Mouse (Mus musculus) activated CD4-positive, CD25-positive, alpha-beta regulatory T cell, adult 4 months (primary cell): ENCODE measurements around the gene Cd86. TPM values are rescaled to one million over a fixed set of nuclear protein-coding genes. Genes with fewer than 3 reads are reported as not detected.

Experiments used
- ATAC-seq: one replicate; pipeline ENCODE4 v1.8.0; 2017
- polyA plus RNA-seq, 2 experiments: library from polyadenylated mRNA; unstranded; fragments of 100-300 nt; shearing (Covaris generic); gene quantifications; one replicate each; pipeline ENCODE4 v1.2.1; 2017

Cd86 gene
- polyA plus RNA-seq, 2 experiments from 2014 or later, result 45.6 to 47.4 TPM

DNA sequence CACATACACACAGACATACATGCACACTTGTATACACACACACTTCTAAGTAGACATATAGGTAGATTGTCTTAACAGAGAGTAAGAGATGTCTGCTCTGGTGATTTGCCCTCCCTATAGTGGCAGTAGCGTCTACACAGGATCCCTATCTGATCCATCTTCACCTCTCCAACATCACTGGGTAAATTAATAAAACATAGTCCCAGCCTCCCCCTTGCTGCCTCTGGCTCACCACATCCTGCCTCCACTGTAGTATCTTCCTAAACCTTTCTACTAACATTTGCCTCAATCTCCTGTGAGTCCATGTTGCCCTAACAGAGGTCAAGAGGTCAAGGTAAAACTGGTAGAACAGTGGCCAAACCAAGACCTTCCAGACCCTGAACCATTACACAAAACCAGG, 10.7 kb downstream of the Cd86 start:
- ATAC-seq, result peak; percentile 75

- no peak for ATAC-seq
Measured at GRCm38 (mm10) chr16:36651174-36651766, 14.6 kb downstream of the Cd86 start.

DNA sequence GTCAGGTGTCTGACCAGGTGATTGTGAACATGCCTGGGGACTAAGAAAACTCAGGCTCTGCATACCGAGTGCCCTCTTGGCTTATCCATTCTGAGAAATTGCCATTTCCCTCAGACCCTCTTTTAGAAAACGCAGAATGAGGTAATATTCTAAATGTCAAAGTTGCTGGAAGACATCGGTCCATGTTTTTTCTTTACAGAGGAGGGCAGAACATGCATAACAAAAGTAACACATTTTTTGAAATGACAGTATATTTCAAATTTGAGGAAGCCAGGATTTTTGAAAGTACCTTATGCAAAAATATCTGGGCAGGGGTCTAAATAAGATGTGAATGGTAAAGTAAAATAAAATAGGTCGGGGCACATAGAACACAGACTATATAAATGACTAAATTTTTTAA, 15.4 kb downstream of the Cd86 start:
- no peak for ATAC-seq

DNA sequence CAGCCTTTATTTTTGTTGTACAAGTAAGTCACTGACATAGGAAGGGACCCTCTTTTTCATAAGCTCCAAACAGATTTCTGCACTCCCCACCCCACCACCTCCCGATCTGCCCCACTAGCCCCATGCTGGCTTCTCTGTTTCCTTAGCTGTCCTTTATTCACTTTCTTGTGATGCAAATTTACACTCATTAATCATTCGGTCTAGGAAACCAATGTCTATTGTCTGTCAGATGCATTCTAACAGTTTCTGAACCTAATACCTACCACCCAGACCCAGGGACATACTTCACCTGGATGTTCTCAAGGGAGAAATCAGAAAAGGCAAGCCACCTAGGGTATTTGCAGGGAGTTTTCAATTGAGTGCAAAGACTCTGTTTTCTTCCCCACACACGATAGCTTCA, 16.6 kb downstream of the Cd86 start:
- ATAC-seq, result no peak

- ATAC-seq, result no peak
Measured at GRCm38 (mm10) chr16:36645124-36645523, 20.8 kb downstream of the Cd86 start.

DNA sequence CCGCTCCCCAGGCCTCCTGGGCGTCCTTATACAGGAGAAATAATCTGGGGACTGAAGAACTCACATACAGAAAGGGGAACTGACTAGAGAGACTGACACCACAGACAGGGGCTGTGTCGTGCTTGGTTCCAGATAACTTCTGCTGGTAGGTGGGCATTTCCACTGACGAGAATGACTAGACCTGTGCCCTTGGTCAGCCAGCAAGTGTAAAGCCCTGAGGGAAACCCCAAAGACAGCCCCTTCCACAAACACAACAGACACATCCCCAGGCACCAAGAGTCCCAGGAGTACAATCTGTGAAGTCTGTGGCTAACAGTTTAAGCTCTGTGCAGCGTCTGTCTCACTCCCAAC, 23.2 kb downstream of the Cd86 start:
- ATAC-seq, result no peak

DNA sequence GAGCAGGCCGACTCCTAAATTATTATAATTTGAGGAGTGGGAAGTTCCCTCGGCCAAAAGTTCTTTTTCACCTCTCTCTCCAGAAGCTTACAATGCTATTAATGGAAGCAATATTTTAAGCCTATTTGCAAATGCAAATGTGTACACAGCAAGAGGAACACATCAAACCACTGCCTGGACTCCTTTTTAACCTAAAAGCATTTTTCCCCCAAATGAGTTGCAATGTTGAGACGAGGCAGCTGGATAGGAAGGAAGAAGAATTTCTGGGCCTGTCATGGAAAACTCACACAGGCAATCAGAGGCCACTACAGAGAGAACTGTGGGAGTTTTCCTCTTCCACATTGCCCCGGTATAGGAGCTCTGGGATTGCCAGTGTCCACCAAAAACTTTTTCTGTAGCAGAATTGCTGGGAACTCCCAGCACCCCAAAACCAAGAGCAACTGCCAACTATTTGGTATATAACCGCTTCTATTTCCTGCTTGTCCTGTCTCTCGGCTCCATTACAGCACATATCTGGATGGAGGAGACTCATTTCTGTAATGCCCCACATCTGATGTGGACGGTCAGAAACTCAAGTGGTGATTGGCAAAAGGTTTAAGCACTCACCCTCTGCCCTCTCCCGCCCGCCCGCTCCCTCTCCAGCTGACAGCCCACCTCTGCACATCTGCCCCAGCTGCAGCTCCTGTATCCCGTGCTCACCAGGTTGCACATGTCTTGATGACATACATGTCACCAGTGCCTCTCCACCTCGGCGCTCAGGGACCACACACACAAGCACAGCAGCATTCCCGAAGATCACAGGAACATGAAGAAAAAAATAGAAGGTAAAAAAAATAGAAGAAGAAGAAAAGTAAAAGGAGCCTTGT, 23.8 kb downstream of the Cd86 start:
- ATAC-seq, result no peak

GRCm38 (mm10) chr16:36640993-36641392, 24.9 kb downstream of the Cd86 start:
- no peak for ATAC-seq

DNA sequence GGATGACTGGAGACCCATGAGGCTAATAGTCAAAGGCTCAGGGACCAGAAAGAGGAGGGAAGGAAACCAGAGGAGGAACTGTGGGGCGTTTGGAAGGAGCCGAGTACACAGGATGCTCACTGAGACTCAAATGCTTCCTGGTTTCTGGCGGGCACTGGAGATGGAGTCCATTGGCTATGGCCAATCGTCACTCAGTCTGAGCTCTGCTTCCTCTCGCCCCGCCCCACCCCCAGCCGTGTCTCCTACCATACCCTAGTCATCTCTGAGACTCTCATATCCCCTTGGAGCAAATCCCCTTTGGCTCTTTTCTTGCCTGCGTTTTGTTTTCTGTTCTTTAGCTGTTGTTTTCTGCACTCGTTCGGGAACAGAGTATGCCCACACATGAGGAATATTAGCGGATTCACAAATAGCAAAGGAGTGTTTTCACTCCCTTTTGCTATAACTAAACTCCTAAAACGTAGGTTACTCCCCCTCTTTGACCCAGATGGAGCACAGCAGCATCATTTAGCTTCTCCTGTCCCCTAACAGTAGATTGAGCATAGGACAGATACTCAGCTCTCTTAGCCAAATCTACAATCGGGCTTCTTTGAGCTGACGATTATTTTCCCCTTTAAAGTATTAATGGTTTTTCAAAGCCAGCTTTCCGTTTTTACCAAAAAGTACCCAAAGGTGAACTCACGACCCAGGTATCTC, 25.9 kb downstream of the Cd86 start:
- no peak for ATAC-seq

GRCm38 (mm10) chr16:36636800-36637199, 29.1 kb downstream of the Cd86 start:
- no peak for ATAC-seq

DNA sequence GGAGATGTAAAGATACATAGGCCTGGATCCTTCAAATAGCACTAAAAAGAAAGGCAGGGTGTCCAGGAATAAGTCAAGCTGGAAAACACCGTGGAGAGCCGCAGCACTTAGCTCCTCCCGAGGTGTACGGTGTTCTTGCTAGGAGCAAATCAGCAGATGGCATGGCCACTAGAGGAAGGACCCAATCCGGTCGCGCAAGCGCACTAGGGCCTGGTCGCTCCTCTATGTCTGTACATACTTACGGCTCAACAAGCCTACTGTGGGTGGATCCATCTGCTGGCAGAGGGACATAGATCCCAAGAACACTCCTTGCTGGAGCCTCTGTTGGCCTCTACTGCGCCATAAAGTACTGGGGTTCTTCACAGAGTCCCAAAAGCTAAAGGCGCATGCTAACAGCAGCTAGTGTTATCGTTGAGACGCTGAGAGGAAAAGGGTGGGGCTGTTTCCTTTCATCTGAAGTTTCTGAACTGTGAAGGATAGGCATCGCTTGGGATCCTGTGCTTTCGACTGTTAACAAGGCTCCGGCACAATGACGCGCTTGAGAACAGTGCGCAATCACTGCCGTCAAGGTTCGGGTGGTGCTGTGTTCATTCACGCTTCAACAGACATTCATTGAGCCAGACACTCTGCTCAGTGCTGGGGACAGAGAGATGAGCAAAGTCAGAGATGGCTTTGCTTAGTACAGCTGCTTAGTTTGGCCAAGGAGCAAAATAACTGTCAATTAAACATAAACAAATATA, 30.7 kb downstream of the Cd86 start:
- no peak for ATAC-seq

DNA sequence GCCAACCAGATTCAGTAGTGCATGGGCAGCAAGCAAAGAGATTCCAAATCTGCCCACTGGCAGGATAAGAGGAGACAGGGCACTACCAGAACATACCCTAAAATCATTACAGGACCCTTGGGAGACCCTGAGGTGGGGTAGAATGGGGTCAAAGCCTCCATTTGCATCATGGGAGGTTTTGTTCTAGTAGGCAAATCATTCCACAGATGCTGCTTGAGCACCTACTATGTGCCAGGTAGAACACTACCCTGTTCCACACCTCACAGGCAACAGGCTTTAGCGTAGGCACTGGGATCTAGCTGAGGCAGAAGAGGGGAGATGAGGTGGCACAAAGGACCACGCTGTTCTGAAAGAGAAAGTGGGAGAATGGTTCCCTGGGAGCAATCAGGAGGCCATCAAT, 31.5 kb downstream of the Cd86 start:
- no peak for ATAC-seq

DNA sequence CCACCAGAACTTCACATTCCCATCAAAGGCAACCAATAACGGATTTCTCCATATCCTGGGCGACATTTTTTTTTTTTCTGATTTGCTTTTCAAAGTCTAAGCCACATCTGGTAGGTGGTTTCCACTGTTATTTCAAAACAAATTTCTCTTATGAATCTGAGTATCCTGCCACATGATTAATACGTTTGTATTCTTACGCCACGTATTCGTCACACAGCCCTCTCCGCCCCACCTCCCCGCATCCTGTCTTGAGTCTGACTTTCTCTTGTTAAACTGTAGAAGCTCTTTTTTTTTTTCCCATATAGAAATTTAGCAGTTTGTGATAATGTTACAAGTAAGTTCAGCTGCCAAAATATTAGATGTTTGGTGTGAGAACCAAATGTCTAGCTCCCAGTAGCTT, 33.7 kb downstream of the Cd86 start:
- peak; percentile 87 for ATAC-seq

DNA sequence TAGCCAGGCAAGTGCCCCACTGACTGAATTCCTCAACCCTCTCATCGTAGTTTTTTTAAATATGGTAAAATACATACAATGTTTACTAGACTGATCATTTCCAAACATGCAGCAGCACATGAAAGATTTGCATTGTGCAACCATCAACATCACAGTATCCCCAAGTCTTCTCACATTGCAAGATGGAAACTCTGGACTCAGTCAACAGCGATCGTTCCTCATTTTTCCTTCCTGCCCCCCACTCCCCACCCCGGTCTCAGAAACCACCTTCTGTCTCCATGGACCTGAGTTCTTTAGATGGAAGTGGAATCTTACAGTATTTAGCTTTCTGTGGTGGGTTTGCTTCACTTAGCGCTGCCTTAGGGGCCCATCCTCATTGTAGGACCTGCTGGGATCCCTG, 34.3 kb downstream of the Cd86 start:
- ATAC-seq, result no peak

DNA sequence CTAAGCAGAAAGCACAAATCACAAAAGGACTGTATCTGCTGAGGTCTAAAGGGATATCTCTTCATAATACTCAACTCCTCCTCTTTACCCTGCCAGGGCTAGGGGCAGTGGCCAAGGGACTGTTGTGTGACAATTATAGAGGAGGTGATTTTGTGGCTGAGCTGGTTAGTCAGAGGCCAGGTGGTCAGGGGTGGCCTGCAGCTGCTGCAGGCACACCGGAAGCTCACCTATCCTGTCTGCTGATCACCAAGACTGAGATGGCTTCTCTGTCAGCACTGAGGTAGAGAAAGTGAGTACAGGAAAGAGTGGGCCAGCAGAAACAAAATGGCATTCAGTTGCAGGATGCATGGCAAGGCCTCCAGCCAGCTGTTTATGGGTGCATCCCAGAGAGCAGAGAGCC, 38.1 kb downstream of the Cd86 start:
- no peak for ATAC-seq

GRCm38 (mm10) chr16:36626567-36627197, 39.2 kb downstream of the Cd86 start:
- peak; percentile 88 for ATAC-seq

GRCm38 (mm10) chr16:36625909-36626308, 40.0 kb downstream of the Cd86 start:
- ATAC-seq, result no peak

GRCm38 (mm10) chr16:36622320-36622719, 43.6 kb downstream of the Cd86 start:
- ATAC-seq, result no peak

DNA sequence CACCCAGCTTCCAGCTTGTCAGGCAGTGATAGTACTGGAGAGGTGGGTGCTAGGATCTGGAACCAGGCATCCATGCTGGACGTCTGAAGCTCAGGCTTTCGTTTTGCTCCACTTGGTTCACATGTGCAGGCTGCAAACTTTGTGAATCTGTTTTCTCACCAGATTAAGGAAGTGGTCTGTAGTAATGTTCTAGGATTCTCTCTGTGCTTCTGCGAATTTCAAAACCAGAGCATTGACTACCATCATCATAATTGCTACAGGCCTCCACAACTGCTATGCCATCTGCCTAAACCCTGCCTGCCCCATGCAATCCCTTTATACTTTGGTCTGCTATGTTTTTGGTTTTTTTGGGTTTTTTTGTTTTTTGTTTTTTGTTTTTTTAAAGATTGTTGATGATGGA, 44.8 kb downstream of the Cd86 start:
- no peak for ATAC-seq

GRCm38 (mm10) chr16:36613701-36614100, 52.2 kb downstream of the Cd86 start:
- ATAC-seq, result no peak

- peak; percentile 77 for ATAC-seq
Measured at GRCm38 (mm10) chr16:36602632-36603031, 63.2 kb downstream of the Cd86 start.

DNA sequence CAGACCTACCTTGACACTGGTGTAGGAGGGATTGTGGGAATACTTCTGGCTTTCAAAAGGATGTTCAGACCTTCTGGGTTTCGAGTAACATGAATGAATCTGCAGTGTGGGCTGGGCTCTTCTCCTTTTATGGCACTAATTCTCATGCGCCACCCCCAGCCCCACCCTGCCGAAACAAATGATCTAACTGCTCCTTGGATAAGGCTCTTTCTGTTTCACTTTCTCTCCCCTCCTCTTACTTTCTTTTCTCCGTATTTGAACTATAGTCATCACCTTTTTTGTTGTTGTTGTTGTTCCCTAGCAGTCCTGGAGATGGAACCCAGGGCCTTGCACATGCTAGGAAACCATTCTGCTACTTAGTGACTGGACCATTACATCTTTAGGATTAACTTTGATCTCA, 67.6 kb downstream of the Cd86 start:
- peak; percentile 83 for ATAC-seq
